Mouse (Mus musculus) liver, adult 2 months (tissue): ENCODE measurements around the gene Uri1. TPM values are rescaled to one million over a fixed set of nuclear protein-coding genes. Genes with fewer than 3 reads are reported as not detected.

Experiments used
- DNase-seq: peaks from one replicate; pipeline ENCODE4 v3.0.0-alpha.2; 2011; ENCODE audit warnings: low read depth, low spot score; ENCODE audit errors: extremely low read depth
- H3K27ac ChIP-seq: fragments of 200-500 bp; replicated peaks from 2 replicates; pipeline ENCODE4 v1.5.1; 2012; ENCODE audit warnings: low read depth, mild to moderate bottlenecking, control low read depth, inconsistent platforms, low read length; ENCODE audit not compliant: insufficient read depth
- H3K27me3 ChIP-seq: fragments of 200-500 bp; 2 replicates; pipeline ENCODE4 v1.6.1; 2012; ENCODE audit warnings: mild to moderate bottlenecking, moderate library complexity, low read length, inconsistent platforms; ENCODE audit not compliant: control insufficient read depth, insufficient read depth
- H3K36me3 ChIP-seq: fragments of 200-500 bp; 2 replicates; pipeline ENCODE4 v1.6.1; 2012; ENCODE audit warnings: low read length, inconsistent platforms; ENCODE audit not compliant: control insufficient read depth, insufficient read depth
- H3K4me1 ChIP-seq: fragments of 200-500 bp; 2 replicates; pipeline ENCODE4 v1.6.1; 2011; ENCODE audit warnings: low read length; ENCODE audit not compliant: control insufficient read depth, insufficient read depth
- H3K4me3 ChIP-seq: fragments of 200-500 bp; 2 replicates; pipeline ENCODE4 v1.5.1; 2011; ENCODE audit warnings: low read depth, mild to moderate bottlenecking, control low read depth, low read length, moderate library complexity; ENCODE audit not compliant: insufficient read depth
- H3K79me2 ChIP-seq: fragments of 200-500 bp; 2 replicates; pipeline ENCODE4 v1.6.1; 2012; ENCODE audit warnings: inconsistent platforms, mild to moderate bottlenecking, low read length, moderate library complexity; ENCODE audit not compliant: control insufficient read depth, insufficient read depth
- H3K9ac ChIP-seq: fragments of 200-500 bp; 2 replicates; pipeline ENCODE4 v1.6.1; 2012; ENCODE audit warnings: low read depth, mild to moderate bottlenecking, control low read depth, inconsistent platforms, low read length
- CTCF ChIP-seq: fragments of 200-500 bp; IDR thresholded peaks from 2 replicates; pipeline ENCODE4 v1.5.1; 2011; ENCODE audit warnings: low read depth, low read length, control low read depth
- POLR2A ChIP-seq: fragments of 200-500 bp; IDR thresholded peaks from 2 replicates; pipeline ENCODE4 v1.6.1; 2011; ENCODE audit warnings: low read length, control low read depth; ENCODE audit not compliant: insufficient read depth; ENCODE audit errors: extremely low read depth
- whole genome bisulfite sequencing: fragments of 180-500 bp; shearing (Covaris S2); methylation state at CpG from one replicate; pipeline ENCODE4 v1.1.7; 2018; 5-methylcytosine and 5-hydroxymethylcytosine counted together
- polyA plus RNA-seq: library from polyadenylated mRNA; depleted of rRNA; stranded (reverse); fragments of >200 nt; gene quantifications from 2 replicates; pipeline ENCODE4 v1.2.3, GENCODE M21; 2012
- total RNA-seq: library from RNA; depleted of rRNA; stranded (reverse); fragments of >200 nt; gene quantifications from 2 replicates; pipeline ENCODE4 v1.2.3, GENCODE M21; 2014

The Uri1 gene
- total and polyA plus RNA-seq, 2 experiments: 6.2 to 13.9 TPM

- Histone ChIP-seq H3K27me3 (no peaks in the 10 kb centered on the region), H3K79me2 (peaks cover 6% of the 10 kb centered on the region; the same call in 1 of the 2 replicates), H3K36me3 (peaks cover 5% of the 10 kb centered on the region), H3K4me3 (no peak overlapping the region), H3K4me1 (peaks cover 2% of the 10 kb centered on the region), H3K9ac (no peak overlapping the region), H3K27ac (no peak overlapping the region)
- no peak for DNase-seq
- 71% methylated on average over 5 of the region's 5 CpGs for WGBS
- no peak for TF ChIP-seq CTCF
- TF ChIP-seq POLR2A: no peak
Observed at GRCm38 (mm10) chr7:37984866-37985265, 38.5 kb downstream of the Uri1 start.

- TF ChIP-seq CTCF (no peak), POLR2A (no peak)
- no peak overlapping the region for H3K9ac ChIP-seq
- no peak overlapping the region for H3K27ac ChIP-seq
- DNase-seq: peak; percentile 61
- H3K4me1 ChIP-seq: peaks cover 2% of the 10 kb centered on the region
- WGBS: 50% methylated on average over 6 of the region's 6 CpGs
- peaks cover 10% of the 10 kb centered on the region for H3K36me3 ChIP-seq
- no peak overlapping the region for H3K4me3 ChIP-seq
- H3K79me2 ChIP-seq: peaks cover 6% of the 10 kb centered on the region; the same call in 1 of the 2 replicates
- no peaks in the 10 kb centered on the region for H3K27me3 ChIP-seq
Observed at GRCm38 (mm10) chr7:37983471-37983870, 39.9 kb downstream of the Uri1 start.

- Histone ChIP-seq H3K36me3 (peaks cover 10% of the 10 kb centered on the region), H3K79me2 (peaks cover 2% of the 10 kb centered on the region; the same call in 1 of the 2 replicates), H3K27me3 (no peaks in the 10 kb centered on the region), H3K27ac (no peak overlapping the region), H3K9ac (no peak overlapping the region), H3K4me1 (peaks cover 2% of the 10 kb centered on the region; the same call in 1 of the 2 replicates), H3K4me3 (no peak overlapping the region)
- TF ChIP-seq POLR2A (no peak), CTCF (no peak)
- WGBS: 96% methylated on average over 3 of the region's 3 CpGs
- DNase-seq: no peak
Observed at GRCm38 (mm10) chr7:37979729-37980128, 43.6 kb downstream of the Uri1 start.

GRCm38 (mm10) chr7:37978412-37978811 is 44.9 kb downstream of the Uri1 start:
- no peak overlapping the region for H3K4me3 ChIP-seq
- no peak overlapping the region for H3K9ac ChIP-seq
- peaks cover 2% of the 10 kb centered on the region; the same call in 1 of the 2 replicates for H3K79me2 ChIP-seq
- no peaks in the 10 kb centered on the region for H3K27me3 ChIP-seq
- H3K4me1 ChIP-seq: no peaks in the 10 kb centered on the region
- TF ChIP-seq CTCF (no peak), POLR2A (no peak)
- H3K27ac ChIP-seq: no peak overlapping the region
- DNase-seq: no peak
- 95% methylated on average over 4 of the region's 4 CpGs for WGBS
- H3K36me3 ChIP-seq: peaks cover 10% of the 10 kb centered on the region

GRCm38 (mm10) chr7:37977676-37978075 is 45.7 kb downstream of the Uri1 start:
- no peak overlapping the region for H3K4me3 ChIP-seq
- H3K27me3 ChIP-seq: no peaks in the 10 kb centered on the region
- 93% methylated on average over 2 of the region's 2 CpGs for WGBS

GRCm38 (mm10) chr7:37972999-37973555 is 50.3 kb downstream of the Uri1 start:
- WGBS: 71% methylated on average over 2 of the region's 2 CpGs
- H3K79me2 ChIP-seq: no peaks in the 10 kb centered on the region; the same call in 1 of the 2 replicates
- peaks cover 6% of the 10 kb centered on the region; the same call in 1 of the 2 replicates for H3K36me3 ChIP-seq
- no peak overlapping the region for H3K9ac ChIP-seq
- DNase-seq: no peak
- H3K27ac ChIP-seq: no peak overlapping the region
- peaks cover 8% of the 10 kb centered on the region for H3K4me1 ChIP-seq
- H3K27me3 ChIP-seq: no peaks in the 10 kb centered on the region
- TF ChIP-seq POLR2A: no peak
- TF ChIP-seq CTCF: no peak
- no peak overlapping the region for H3K4me3 ChIP-seq

More at GRCm38 (mm10) chr7:37977676-37978075, 45.7 kb downstream of the Uri1 start:
- Histone ChIP-seq H3K79me2 (peaks cover 2% of the 10 kb centered on the region; the same call in 1 of the 2 replicates), H3K4me1 (no peaks in the 10 kb centered on the region), H3K36me3 (peaks cover 9% of the 10 kb centered on the region), H3K27ac (no peak overlapping the region), H3K9ac (no peak overlapping the region)
- TF ChIP-seq CTCF (no peak), POLR2A (no peak)
- DNase-seq: no peak
